Mouse (Mus musculus) urinary bladder, postnatal 36 days (tissue): ENCODE data around the gene Hcls1.

ENCODE experiments used
- DNase-seq, 2 experiments: peaks; one replicate each; pipeline ENCODE4 v3.0.0; 2022; ENCODE audit warnings: low spot score in 2 of 2, mixed read lengths in 1 of 2

The Hcls1 gene

GRCm38 (mm10) chr16:36930231-36931136 is 4.3 kb upstream of the Hcls1 start:
- no peak for DNase-seq

- DNase-seq = no peak
Observed at GRCm38 (mm10) chr16:36931381-36931780, 3.4 kb upstream of the Hcls1 start.

- no peak for DNase-seq
Observed at GRCm38 (mm10) chr16:36931976-36932375, 2.8 kb upstream of the Hcls1 start.

- no peak for DNase-seq
Observed at GRCm38 (mm10) chr16:36932546-36932945, 2.2 kb upstream of the Hcls1 start.

- DNase-seq = peak in 1 of 2 experiments; percentile 27
Observed at GRCm38 (mm10) chr16:36934131-36934840, 497 bp upstream of the Hcls1 start.

- DNase-seq = no peak
Observed at GRCm38 (mm10) chr16:36935814-36936213, 1.0 kb downstream of the Hcls1 start.

- DNase-seq = no peak
Observed at GRCm38 (mm10) chr16:36941137-36941727, 6.4 kb downstream of the Hcls1 start.

GRCm38 (mm10) chr16:36941895-36942294 is 7.1 kb downstream of the Hcls1 start:
- no peak for DNase-seq

- DNase-seq = no peak
Observed at GRCm38 (mm10) chr16:36943591-36943990, 8.8 kb downstream of the Hcls1 start.

- DNase-seq = no peak
Observed at GRCm38 (mm10) chr16:36944895-36945424, 10.2 kb downstream of the Hcls1 start.

- DNase-seq = no peak
Observed at GRCm38 (mm10) chr16:36946459-36947159, 11.8 kb downstream of the Hcls1 start.

GRCm38 (mm10) chr16:36947646-36948197 is 12.9 kb downstream of the Hcls1 start:
- no peak for DNase-seq

- no peak for DNase-seq
Observed at GRCm38 (mm10) chr16:36949614-36950336, 15.0 kb downstream of the Hcls1 start.

GRCm38 (mm10) chr16:36951029-36951428 is 16.2 kb downstream of the Hcls1 start:
- no peak for DNase-seq

GRCm38 (mm10) chr16:36955106-36955505 is 20.3 kb downstream of the Hcls1 start:
- no peak for DNase-seq

- no peak for DNase-seq
Observed at GRCm38 (mm10) chr16:36963415-36963814, 28.6 kb downstream of the Hcls1 start.

GRCm38 (mm10) chr16:36979127-36979526 is 44.3 kb downstream of the Hcls1 start:
- no peak for DNase-seq

GRCm38 (mm10) chr16:36983796-36984195 is 49.0 kb downstream of the Hcls1 start:
- DNase-seq = no peak

GRCm38 (mm10) chr16:36985636-36986042 is 50.9 kb downstream of the Hcls1 start:
- DNase-seq = no peak

GRCm38 (mm10) chr16:36987399-36987798 is 52.6 kb downstream of the Hcls1 start:
- no peak for DNase-seq

- no peak for DNase-seq
Observed at GRCm38 (mm10) chr16:36988066-36988465, 53.3 kb downstream of the Hcls1 start.
